18 mouse cellular contexts compared by ENCODE assay signal in genomic region chr19:42737753-42738152, GRCm38 (mm10).
"Had no signal": no experiment of that assay in that cellular context is flagged by ENCODE, and none has a peak within 500 bp of the region (broad histone marks: within the 10 kb centered on the region; RNA-seq: fewer than 3 reads in every experiment).

No protein-coding gene starts in this region.

- H3K4me2 ChIP-seq: liver, embryonic 15.5 days; lung, embryonic 15.5 days; midbrain, embryonic 11.5 days; midbrain, embryonic 13.5 days; midbrain, embryonic 15.5 days; neural tube, embryonic 13.5 days; neural tube, embryonic 15.5 days had no signal

- H3K4me3 ChIP-seq: liver, embryonic 15.5 days; lung, embryonic 15.5 days; midbrain, embryonic 13.5 days; midbrain, embryonic 15.5 days; neural tube, embryonic 13.5 days; neural tube, embryonic 15.5 days had no signal

- H3K9me3 ChIP-seq: liver, embryonic 15.5 days; lung, embryonic 15.5 days; midbrain, embryonic 13.5 days; midbrain, embryonic 15.5 days; neural tube, embryonic 13.5 days; neural tube, embryonic 15.5 days had no signal

- DNase-seq: liver, postnatal 0 days; lung, adult 2 months; lung, postnatal 14 days; lung, postnatal 36 days; retina, postnatal 1 day; right cerebral cortex, adult 18-20 months; right cerebral cortex, postnatal 25 days; thymus, adult 18-20 months; thymus, postnatal 25 days had no signal

- H3K9ac ChIP-seq: liver, embryonic 15.5 days; liver, postnatal 0 days; lung, embryonic 15.5 days; midbrain, embryonic 13.5 days; midbrain, embryonic 15.5 days; neural tube, embryonic 13.5 days; neural tube, embryonic 15.5 days had no signal

- H3K36me3 ChIP-seq: liver, embryonic 15.5 days; lung, embryonic 15.5 days; midbrain, embryonic 13.5 days; midbrain, embryonic 15.5 days; neural tube, embryonic 13.5 days; neural tube, embryonic 15.5 days had no signal

- H3K27me3 ChIP-seq: liver, embryonic 15.5 days; lung, embryonic 15.5 days; midbrain, embryonic 15.5 days; neural tube, embryonic 15.5 days had no signal

- H3K27ac ChIP-seq: liver, embryonic 15.5 days; lung, embryonic 15.5 days; macrophage; midbrain, embryonic 13.5 days; midbrain, embryonic 15.5 days; neural tube, embryonic 13.5 days; neural tube, embryonic 15.5 days had no signal

- H3K4me1 ChIP-seq: midbrain, embryonic 13.5 days; midbrain, embryonic 15.5 days; neural tube, embryonic 15.5 days had no signal

- ATAC-seq: liver, postnatal 0 days; lung, postnatal 0 days; midbrain, embryonic 13.5 days; midbrain, embryonic 15.5 days had no signal
